Mouse (Mus musculus) embryo, embryonic 9.5 days (tissue): ENCODE data around the gene BC048507.
"Not testable (repeated sequence)": the region's sequence is repeated elsewhere in the genome, so short reads cannot be mapped to it uniquely, and the experiment has no call there.

Experiments
- DNase-seq: peaks from one replicate; pipeline ENCODE4 v3.0.0-alpha.2; 2017; ENCODE audit errors: extremely low spot score

BC048507 gene

GRCm38 (mm10) chr13:67863026-67863425, at the start of gene BC048507:
Gene BC048507, plus strand, starts transcription at chr13:67863326.
- DNase-seq = no peak

- DNase-seq = peak; percentile 87
Measured at GRCm38 (mm10) chr13:67813710-67814660, 49.1 kb upstream of the BC048507 start, which contains the start of gene Zfp273. Gene Zfp273, plus strand, starts transcription at chr13:67813740.

GRCm38 (mm10) chr13:67818636-67819035, 44.5 kb upstream of the BC048507 start:
- no peak for DNase-seq

- DNase-seq = peak; percentile 73
Measured at GRCm38 (mm10) chr13:67830911-67831336, 32.2 kb upstream of the BC048507 start, which contains the start of gene Gm10037. Gene Gm10037, plus strand, starts transcription at chr13:67831106.

GRCm38 (mm10) chr13:67833137-67833536, 30.0 kb upstream of the BC048507 start:
- DNase-seq = not testable (repeated sequence)

- no peak for DNase-seq
Measured at GRCm38 (mm10) chr13:67843775-67844118, 19.4 kb upstream of the BC048507 start.

- peak; percentile 77 for DNase-seq
Measured at GRCm38 (mm10) chr13:67844119-67844852, 18.8 kb upstream of the BC048507 start.

- no peak for DNase-seq
Measured at GRCm38 (mm10) chr13:67844853-67845194, 18.3 kb upstream of the BC048507 start.

- no peak for DNase-seq
Measured at GRCm38 (mm10) chr13:67850361-67850760, 12.8 kb upstream of the BC048507 start.

- DNase-seq = no peak
Measured at GRCm38 (mm10) chr13:67853130-67853529, 10.0 kb upstream of the BC048507 start.

GRCm38 (mm10) chr13:67853983-67854382, 9.1 kb upstream of the BC048507 start:
- DNase-seq = no peak

- DNase-seq = no peak
Measured at GRCm38 (mm10) chr13:67857317-67857716, 5.8 kb upstream of the BC048507 start.

- DNase-seq = no peak
Measured at GRCm38 (mm10) chr13:67862508-67862907, 618 bp upstream of the BC048507 start.

- DNase-seq = no peak
Measured at GRCm38 (mm10) chr13:67864764-67865350, 1.7 kb downstream of the BC048507 start.

- no peak for DNase-seq
Measured at GRCm38 (mm10) chr13:67867899-67868298, 4.8 kb downstream of the BC048507 start.

- not testable (repeated sequence) for DNase-seq
Measured at GRCm38 (mm10) chr13:67876049-67876698, 13.0 kb downstream of the BC048507 start.

- DNase-seq = no peak
Measured at GRCm38 (mm10) chr13:67876699-67877254, 13.7 kb downstream of the BC048507 start.

GRCm38 (mm10) chr13:67883966-67884365, 20.8 kb downstream of the BC048507 start:
- no peak for DNase-seq

GRCm38 (mm10) chr13:67909759-67910158, 46.6 kb downstream of the BC048507 start:
- DNase-seq = no peak
